Mouse (Mus musculus) left cerebral cortex, adult 2 months (tissue): ENCODE results near the gene Pheta1. TPM values are rescaled to one million over a fixed set of nuclear protein-coding genes. Genes with fewer than 3 reads are reported as not detected.
A peak's percentile ranks its signal among the peaks of the same experiment; 100 is the strongest.
"Not testable (repeated sequence)": the region's sequence is repeated elsewhere in the genome, so short reads cannot be mapped to it uniquely, and the experiment has no call there.

Experiments
- DNase-seq, 2 experiments: peaks; one replicate each; pipeline ENCODE4 v3.0.0; 2021 to 2022; ENCODE audit warnings: low spot score in 2 of 2, mixed read lengths in 1 of 2; ENCODE audit errors: extremely low spot score in 1 of 2
- H3K27ac ChIP-seq: fragments of 200-600 bp; 2 replicates; pipeline ENCODE4 v1.8.1; 2022
- H3K4me3 ChIP-seq: fragments of 200-600 bp; 2 replicates; pipeline ENCODE4 v1.8.1; 2022
- CTCF ChIP-seq: fragments of 200-600 bp; IDR thresholded peaks from 2 replicates; pipeline ENCODE4 v1.8.1; 2022; ENCODE audit warnings: antibody characterized with exemption, mild to moderate bottlenecking, moderate library complexity
- intact Hi-C: fragments of 180-260 bp; cut with DNase I; formaldehyde crosslinking; loops from one replicate; pipeline ENCODE4 v1.15.1; 2025
- total RNA-seq, 2 experiments: library from RNA; stranded (reverse); gene quantifications; 2 replicates each; pipeline ENCODE4 v1.2.3; 2021

Gene Pheta1
- total RNA-seq, 2 experiments from 2014 or later, result 8.9 to 10.5 TPM

- peak within 1 kb of the TSS; percentile 95 for H3K27ac ChIP-seq
- TF ChIP-seq CTCF, result no peak; the same call in 1 of the 2 replicates
- DNase-seq, result peak in 1 of 2 experiments; percentile 57
- intact Hi-C loops, result loop anchor here (5.0 kb wide), 1 partner anchor 125 kb away; the partner anchor contains the start of gene Atxn2
- H3K4me3 ChIP-seq, result peak within 1 kb of the TSS; percentile 73
These were observed 11.1 kb upstream of the Pheta1 start, which contains the start of gene Sh2b3 for GRCm38 (mm10) chr5:121837441-121838340. TSS of gene Sh2b3 (minus strand) at chr5:121837646.

GRCm38 (mm10) chr5:121838341-121839127 lies 10.2 kb upstream of the Pheta1 start:
- Histone ChIP-seq H3K27ac (peak overlapping the region; percentile 81), H3K4me3 (peak overlapping the region; percentile 42)
- intact Hi-C loops, result loop anchor here (5.0 kb wide), 1 partner anchor 126 kb away; the partner anchor contains the start of gene Atxn2
- TF ChIP-seq CTCF, result no peak
- peak in 1 of 2 experiments; percentile 46 for DNase-seq

GRCm38 (mm10) chr5:121839128-121839473 lies 9.7 kb upstream of the Pheta1 start:
- no peak for TF ChIP-seq CTCF
- no peak for DNase-seq
- peak overlapping the region; percentile 81 for H3K27ac ChIP-seq
- no peak overlapping the region for H3K4me3 ChIP-seq
- intact Hi-C loops, result loop anchor here (5.0 kb wide), 1 partner anchor 127 kb away; the partner anchor contains the start of gene Atxn2

GRCm38 (mm10) chr5:121841516-121841915 lies 7.3 kb upstream of the Pheta1 start:
- H3K27ac ChIP-seq, result no peak overlapping the region
- intact Hi-C loops, result no loop called here
- H3K4me3 ChIP-seq, result no peak overlapping the region
- no peak for DNase-seq
- no peak for TF ChIP-seq CTCF

GRCm38 (mm10) chr5:121841973-121842372 lies 6.8 kb upstream of the Pheta1 start:
- intact Hi-C loops, result loop anchor here (2.0 kb wide), 1 partner anchor 23 kb away; no protein-coding TSS in a partner anchor
- no peak for DNase-seq
- Histone ChIP-seq H3K27ac (peak overlapping the region; percentile 72; the same call in 1 of the 2 replicates), H3K4me3 (no peak overlapping the region)
- no peak for TF ChIP-seq CTCF

- DNase-seq, result peak; percentile 82 to 87
- intact Hi-C loops, result loop anchor here (2.0 kb wide), 1 partner anchor 24 kb away; no protein-coding TSS in a partner anchor
- TF ChIP-seq CTCF, result peak; percentile 100
- peak overlapping the region; percentile 56 for H3K4me3 ChIP-seq
- peak overlapping the region; percentile 72 for H3K27ac ChIP-seq
These were observed 6.1 kb upstream of the Pheta1 start for GRCm38 (mm10) chr5:121842665-121843118.

GRCm38 (mm10) chr5:121843138-121843905 lies 5.5 kb upstream of the Pheta1 start:
- peak overlapping the region; percentile 56; the same call in 1 of the 2 replicates for H3K4me3 ChIP-seq
- no peak for DNase-seq
- 0 out of 2 replicates have a peak overlapping the region, but pooled peaks have one; percentile 24 for H3K27ac ChIP-seq
- no peak for TF ChIP-seq CTCF
- intact Hi-C loops, result loop anchor here (2.0 kb wide), 1 partner anchor 25 kb away; no protein-coding TSS in a partner anchor

GRCm38 (mm10) chr5:121845361-121845760 lies 3.4 kb upstream of the Pheta1 start:
- TF ChIP-seq CTCF, result no peak
- no peak overlapping the region for H3K27ac ChIP-seq
- intact Hi-C loops, result no loop called here
- no peak overlapping the region for H3K4me3 ChIP-seq
- no peak for DNase-seq

GRCm38 (mm10) chr5:121846322-121846721 lies 2.5 kb upstream of the Pheta1 start:
- no peak for TF ChIP-seq CTCF
- H3K4me3 ChIP-seq, result no peak overlapping the region
- intact Hi-C loops, result no loop called here
- no peak overlapping the region for H3K27ac ChIP-seq
- no peak for DNase-seq

GRCm38 (mm10) chr5:121847269-121847668 lies 1.5 kb upstream of the Pheta1 start:
- intact Hi-C loops, H3K27ac ChIP-seq, DNase-seq, H3K4me3 ChIP-seq: not testable (repeated sequence)
